Mouse (Mus musculus) urinary bladder, adult 18-20 months (tissue): ENCODE measurements at regions not wholly inside any gene's neighbourhood (a gene's known extent, or its start where the extent isn't known, plus 50 kb on each side); places are given as distances from the start of the nearest gene placed in this dataset.

Experiments used
- DNase-seq, 2 experiments: peaks; one replicate each; pipeline ENCODE4 v3.0.0; 2022; ENCODE audit warnings: low spot score in 2 of 2, mixed read lengths in 2 of 2

GRCm38 (mm10) chr3:18665738-18666137, 717.5 kb downstream of the Cypt12 start:
- no peak for DNase-seq

GRCm38 (mm10) chr3:18667726-18668125, 719.5 kb downstream of the Cypt12 start:
- no peak for DNase-seq

- no peak for DNase-seq
Observed at GRCm38 (mm10) chr3:18668936-18669335, 720.7 kb downstream of the Cypt12 start.

GRCm38 (mm10) chr3:18670203-18670700, 722.0 kb downstream of the Cypt12 start:
- DNase-seq, result no peak

GRCm38 (mm10) chr3:18671681-18672080, 723.5 kb downstream of the Cypt12 start:
- DNase-seq, result no peak

GRCm38 (mm10) chr3:18683346-18684101, 735.3 kb downstream of the Cypt12 start:
- DNase-seq, result no peak

- no peak for DNase-seq
Observed at GRCm38 (mm10) chr3:18695113-18695792, 747.0 kb downstream of the Cypt12 start.

GRCm38 (mm10) chr3:18696981-18697660, 748.9 kb downstream of the Cypt12 start:
- no peak for DNase-seq

- DNase-seq, result no peak
Observed at GRCm38 (mm10) chr3:18698106-18698505, 749.9 kb downstream of the Cypt12 start.

- no peak for DNase-seq
Observed at GRCm38 (mm10) chr3:18705165-18705564, 757.0 kb downstream of the Cypt12 start.

GRCm38 (mm10) chr3:18705756-18706155, 757.5 kb downstream of the Cypt12 start:
- DNase-seq, result no peak

GRCm38 (mm10) chr3:18706356-18706755, 758.1 kb downstream of the Cypt12 start:
- DNase-seq, result no peak

- DNase-seq, result no peak
Observed at GRCm38 (mm10) chr3:18707730-18708129, 759.5 kb downstream of the Cypt12 start.

GRCm38 (mm10) chr3:18711661-18712060, 763.5 kb downstream of the Cypt12 start:
- no peak for DNase-seq

GRCm38 (mm10) chr3:18713986-18714385, 765.8 kb downstream of the Cypt12 start:
- DNase-seq, result no peak

- no peak for DNase-seq
Observed at GRCm38 (mm10) chr3:18714968-18715630, 766.9 kb downstream of the Cypt12 start.

- DNase-seq, result no peak
Observed at GRCm38 (mm10) chr3:18715776-18716175, 767.6 kb downstream of the Cypt12 start.

GRCm38 (mm10) chr3:18725507-18725906, 777.3 kb downstream of the Cypt12 start:
- no peak for DNase-seq

- DNase-seq, result no peak
Observed at GRCm38 (mm10) chr3:18731251-18731650, 783.0 kb downstream of the Cypt12 start.

GRCm38 (mm10) chr3:18731674-18732073, 783.5 kb downstream of the Cypt12 start:
- no peak for DNase-seq

GRCm38 (mm10) chr3:18733540-18733939, 785.3 kb downstream of the Cypt12 start:
- no peak for DNase-seq

- no peak for DNase-seq
Observed at GRCm38 (mm10) chr3:18738946-18739345, 790.7 kb downstream of the Cypt12 start.
